Mouse (Mus musculus) CH12.LX (cell line): ENCODE data around the gene Ttc16. TPM values are rescaled to one million over a fixed set of nuclear protein-coding genes. Genes with fewer than 3 reads are reported as not detected.

Source experiments
- DNase-seq: peaks from one replicate; pipeline ENCODE4 v3.0.0-alpha.2; 2013; ENCODE audit errors: extremely low read depth
- H3K27ac ChIP-seq: 2 replicates; pipeline ENCODE4 v1.5.1; 2012; ENCODE audit warnings: low read depth, mild to moderate bottlenecking, control low read depth, moderate library complexity; ENCODE audit not compliant: insufficient read depth
- H3K27me3 ChIP-seq: replicated peaks from 2 replicates; pipeline ENCODE3; 2012; ENCODE audit warnings: inconsistent platforms
- H3K36me3 ChIP-seq, 2 experiments: replicated peaks in 1 of 2; 2 replicates each; pipeline versions ENCODE3 to v1.6.1; 2012; ENCODE audit warnings: inconsistent platforms in 1 of 2, low read length in 1 of 2, mild to moderate bottlenecking in 1 of 2, mixed read lengths in 1 of 2, moderate library complexity in 1 of 2; ENCODE audit not compliant: control insufficient read depth in 1 of 2, insufficient read depth in 1 of 2
- H3K4me1 ChIP-seq, 2 experiments: 2 replicates each; pipeline ENCODE4 v1.6.1; 2012; ENCODE audit warnings: inconsistent platforms in 1 of 2, moderate library complexity in 1 of 2; ENCODE audit not compliant: insufficient read depth in 2 of 2, control insufficient read depth in 1 of 2
- H3K4me2 ChIP-seq: 2 replicates; pipeline ENCODE4 v1.6.1; 2012; ENCODE audit warnings: low read depth, mild to moderate bottlenecking, control low read depth; ENCODE audit not compliant: poor library complexity, insufficient read depth, severe bottlenecking
- H3K4me3 ChIP-seq, 3 experiments: fragments of 150-350 bp in 1 of 3; sonication (generic) in 1 of 3; replicated peaks in 1 of 3; 2 replicates each; pipeline versions ENCODE3 to v1.5.1; 2011 to 2012; ENCODE audit warnings: low read depth in 2 of 3, low read length in 2 of 3, mild to moderate bottlenecking in 2 of 3, moderate library complexity in 2 of 3, control low read depth in 1 of 3, improper control_type of control experiment in 1 of 3, inconsistent platforms in 1 of 3, mixed read lengths in 1 of 3; ENCODE audit not compliant: poor library complexity in 1 of 3
- H3K79me2 ChIP-seq: replicated peaks from 2 replicates; pipeline ENCODE4 v1.6.1; 2012; ENCODE audit warnings: mild to moderate bottlenecking, moderate library complexity; ENCODE audit not compliant: control insufficient read depth, poor library complexity, insufficient read depth, severe bottlenecking; ENCODE audit errors: extremely low read depth
- H3K9ac ChIP-seq: 2 replicates; pipeline ENCODE4 v1.6.1; 2012; ENCODE audit warnings: low read depth, mild to moderate bottlenecking, control low read depth, moderate library complexity; ENCODE audit not compliant: insufficient read depth
- H3K9me3 ChIP-seq: replicated peaks from 2 replicates; pipeline ENCODE3; 2012; ENCODE audit warnings: low read length, inconsistent platforms, mixed read lengths
- BHLHE40 ChIP-seq: IDR thresholded peaks from 2 replicates; pipeline ENCODE4 v1.6.1; 2011; ENCODE audit warnings: mild to moderate bottlenecking, low read depth, low read length, improper control_type of control experiment
- CHD1 ChIP-seq: IDR thresholded peaks from 2 replicates; pipeline ENCODE4 v1.6.1; 2012; ENCODE audit warnings: low read depth, low read length, improper control_type of control experiment, inconsistent platforms
- CTCF ChIP-seq, 2 experiments: IDR thresholded peaks in 1 of 2; conservative IDR thresholded peaks in 1 of 2; 2 replicates each; pipeline ENCODE4 v1.5.1; 2011 to 2012; ENCODE audit warnings: low read depth in 2 of 2, low read length in 2 of 2, improper control_type of control experiment in 1 of 2, inconsistent platforms in 1 of 2, mild to moderate bottlenecking in 1 of 2, moderate library complexity in 1 of 2
- HCFC1 ChIP-seq: IDR thresholded peaks from 2 replicates; pipeline ENCODE4 v1.6.1; 2012; ENCODE audit warnings: low read depth, mild to moderate bottlenecking, inconsistent platforms, low read length, improper control_type of control experiment
- IRF4 ChIP-seq: IDR thresholded peaks from 2 replicates; pipeline ENCODE4 v1.6.1; 2014; ENCODE audit warnings: low read depth, mild to moderate bottlenecking, inconsistent platforms, low read length, improper control_type of control experiment
- JUN ChIP-seq: IDR thresholded peaks from 2 replicates; pipeline ENCODE4 v1.6.1; 2011; ENCODE audit warnings: low read depth, mild to moderate bottlenecking, low read length, improper control_type of control experiment, moderate library complexity; ENCODE audit not compliant: insufficient read depth
- JUND ChIP-seq: conservative IDR thresholded peaks from 2 replicates; pipeline ENCODE4 v1.6.1; 2011; ENCODE audit warnings: low read depth, low read length, improper control_type of control experiment
- MAZ ChIP-seq: IDR thresholded peaks from 2 replicates; pipeline ENCODE4 v1.6.1; 2012; ENCODE audit warnings: low read depth, mild to moderate bottlenecking, inconsistent platforms, low read length, improper control_type of control experiment, moderate library complexity
- POLR2A ChIP-seq: IDR thresholded peaks from 2 replicates; pipeline ENCODE4 v1.6.1; 2011; ENCODE audit warnings: low read depth, mild to moderate bottlenecking, improper control_type of control experiment, low read length
- RAD21 ChIP-seq: IDR thresholded peaks from 2 replicates; pipeline ENCODE4 v1.6.1; 2011; ENCODE audit warnings: low read depth, mild to moderate bottlenecking, low read length, improper control_type of control experiment, moderate library complexity
- TBP ChIP-seq: conservative IDR thresholded peaks from 2 replicates; pipeline ENCODE4 v1.6.1; 2011; ENCODE audit warnings: low read depth, low read length, improper control_type of control experiment
- TCF12 ChIP-seq: IDR thresholded peaks from 2 replicates; pipeline ENCODE4 v1.6.1; 2014; ENCODE audit warnings: low read depth, mild to moderate bottlenecking, inconsistent platforms, low read length, improper control_type of control experiment
- dilution Hi-C: fragments of 300-500 bp; cut with MboI; formaldehyde crosslinking; loops from 2 replicates; pipeline ENCODE4 v1.14.3; 2020; ENCODE audit warnings: low sequenced_read_pairs; ENCODE audit not compliant: extremely low pct_unique_long_range_greater_than_20kb, extremely low pct_ligation_motif_present
- in situ Hi-C: fragments of 300-500 bp; cut with MboI; formaldehyde crosslinking; loops from 3 replicates; pipeline ENCODE4 v1.14.3; 2019; ENCODE audit warnings: low sequenced_read_pairs, low pct_ligation_motif_present, low pct_unique_long_range_greater_than_20kb, mixed read lengths
- polyA plus RNA-seq: library from polyadenylated mRNA; unstranded; fragments of >175 nt; gene quantifications from 2 replicates; pipeline ENCODE4 v1.2.1, GENCODE M21; 2012; ENCODE audit warnings: low read depth; ENCODE audit not compliant: insufficient read length
- total RNA-seq, 2 experiments: library from RNA; depleted of rRNA; stranded (reverse); fragments of 300-350 nt in 1 of 2; fragments of >200 nt in 1 of 2; gene quantifications; 2 replicates each; pipeline ENCODE4 v1.2.3; 2012 to 2014

Ttc16 gene
- total and polyA plus RNA-seq, 3 experiments, result 0.11 to 0.81 (median 0.24) TPM

DNA sequence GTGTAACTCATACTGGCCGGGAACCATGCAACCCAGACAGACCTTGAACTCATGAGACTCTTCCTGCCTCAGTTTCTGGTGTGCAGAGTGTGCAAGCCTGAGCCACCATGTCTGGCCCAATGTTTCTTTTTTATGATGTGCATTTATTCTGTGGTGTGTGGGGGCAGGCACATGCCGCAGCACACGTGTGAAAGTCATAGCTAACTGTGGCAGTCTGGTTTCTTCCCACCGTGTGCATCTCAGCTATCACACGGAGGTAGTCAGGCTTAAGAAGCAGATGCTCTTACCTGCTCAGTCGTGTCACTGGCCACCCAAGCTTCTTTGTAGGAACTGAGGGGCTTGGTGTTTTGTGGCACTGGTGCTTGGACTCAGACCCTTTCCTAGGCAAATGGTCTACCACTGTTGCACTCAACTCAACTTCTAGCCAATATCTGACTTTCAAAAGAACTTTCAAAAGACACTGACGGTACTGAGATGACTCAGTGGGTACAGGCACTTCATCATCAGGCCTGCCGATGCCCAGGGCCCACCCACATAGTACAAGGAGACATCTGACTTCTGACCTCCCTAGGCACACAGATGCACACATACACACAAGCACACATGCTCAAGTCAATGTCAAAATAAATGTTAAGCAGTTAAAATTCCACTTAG is 2.7 kb downstream of the Ttc16 start:
- Histone ChIP-seq H3K4me3 (no peak overlapping the region), H3K27me3 (peaks cover 10% of the 10 kb centered on the region), H3K9me3 (no peaks in the 10 kb centered on the region), H3K27ac (no peak overlapping the region), H3K36me3 (peaks cover 0 to 10% of the 10 kb centered on the region in 2 experiments), H3K9ac (no peak overlapping the region), H3K4me1 (peaks cover 18 to 23% of the 10 kb centered on the region in 2 experiments), H3K4me2 (no peak overlapping the region), H3K79me2 (no peaks in the 10 kb centered on the region)
- TF ChIP-seq TCF12, result no peak
- peak; percentile 57 for TF ChIP-seq BHLHE40
- no peak for TF ChIP-seq CHD1
- TF ChIP-seq IRF4, result peak; percentile 81
- TF ChIP-seq MAZ, result no peak
- TF ChIP-seq JUN, result peak; percentile 60
- peak; percentile 71 for TF ChIP-seq JUND
- no peak for TF ChIP-seq HCFC1
- TF ChIP-seq POLR2A, result no peak
- no peak for TF ChIP-seq TBP
- in situ Hi-C loops (loop anchor here (10.0 kb wide), 1 partner anchor 162 kb away; no protein-coding TSS in a partner anchor), dilution Hi-C loops (no loop called here)
- peak; percentile 19 for DNase-seq

GRCm38 (mm10) chr2:32771886-32772285 is 3.5 kb downstream of the Ttc16 start:
- H3K4me1 ChIP-seq, result peaks cover 18 to 22% of the 10 kb centered on the region in 2 experiments
- no peak overlapping the region for H3K4me3 ChIP-seq
- in situ Hi-C loops (loop anchor here (10.0 kb wide), 1 partner anchor 163 kb away; no protein-coding TSS in a partner anchor), dilution Hi-C loops (no loop called here)
- no peak for DNase-seq
- H3K9me3 ChIP-seq, result no peaks in the 10 kb centered on the region
- H3K4me2 ChIP-seq, result no peak overlapping the region
- no peak overlapping the region for H3K27ac ChIP-seq
- H3K27me3 ChIP-seq, result peaks cover 10% of the 10 kb centered on the region
- peak in 1 of 2 experiments; percentile 25; a peak in 2 of 4 replicates for TF ChIP-seq CTCF (conservative IDR thresholded peaks at IDR 0.05 in 1 of 2, IDR thresholded peaks at IDR 0.05 in 1 of 2; ENCODE audit: low read depth in 2 of 2, low read length in 2 of 2)
- no peak for TF ChIP-seq RAD21
- H3K36me3 ChIP-seq, result peaks cover 0 to under 1% of the 10 kb centered on the region in 2 experiments
- H3K9ac ChIP-seq, result no peak overlapping the region
- H3K79me2 ChIP-seq, result no peaks in the 10 kb centered on the region
